ENCODE assay signal across 11 mouse cellular contexts in the genomic region with DNA sequence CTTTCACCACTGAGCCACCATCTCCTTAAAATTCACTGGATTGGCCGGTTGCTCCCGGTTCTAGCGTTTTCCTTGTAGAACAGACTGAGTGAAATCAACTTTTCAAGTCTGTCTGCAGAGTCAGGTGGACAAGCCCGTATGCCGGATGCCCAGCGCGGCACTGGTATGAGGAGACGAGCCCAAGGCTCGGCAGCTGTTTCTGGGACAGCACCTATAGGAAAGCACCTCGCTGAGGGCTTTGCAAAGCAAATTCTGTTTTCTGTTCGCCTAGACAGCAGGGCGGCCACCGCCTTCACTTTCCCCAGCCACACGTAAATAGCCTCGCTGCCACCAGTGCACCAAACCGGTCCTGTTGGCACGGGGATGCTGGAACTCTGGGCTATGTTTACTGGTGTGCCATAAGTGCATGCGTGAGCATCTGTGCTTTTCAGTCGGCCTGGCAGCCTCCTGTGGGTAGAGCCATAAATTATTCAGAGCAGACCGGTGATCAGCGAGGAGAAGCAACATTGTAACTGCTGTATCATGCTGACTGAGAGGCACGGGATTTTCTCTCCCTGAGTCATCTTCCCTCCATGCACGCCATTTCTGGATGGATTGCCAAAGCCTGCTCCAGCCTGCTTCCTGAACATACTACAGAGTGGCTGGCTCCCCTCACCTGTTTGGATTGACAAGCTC. TPM values are rescaled to one million over a fixed set of nuclear protein-coding genes. Genes with fewer than 3 reads are reported as not detected.
DNase-seq lines count a peak whose midpoint lies in the region; ATAC-seq lines count a peak whose summit lies in the region.
"Had no signal": no experiment of that assay in that cellular context is flagged by ENCODE, and none has a peak within 500 bp of the region (broad histone marks: within the 10 kb centered on the region; RNA-seq: fewer than 3 reads in every experiment).

No protein-coding gene starts in this region.

- no peaks in the 10 kb centered on the region for H3K27me3 ChIP-seq in forebrain, embryonic 13.5 days
- no peaks in the 10 kb centered on the region for H3K27me3 ChIP-seq in forebrain, embryonic 11.5 days (ENCODE audit: control insufficient read depth, insufficient read depth, low read length)
- H3K27me3 ChIP-seq in neural tube, embryonic 12.5 days (replicated peaks), result no peaks in the 10 kb centered on the region
- H3K27me3 ChIP-seq: heart, embryonic 15.5 days had no signal

- H3K9ac ChIP-seq in forebrain, embryonic 13.5 days, result no peak overlapping the region
- H3K9ac ChIP-seq in forebrain, embryonic 11.5 days (ENCODE audit: low read length), result no peak overlapping the region
- H3K9ac ChIP-seq in neural tube, embryonic 12.5 days, result no peak overlapping the region
- H3K9ac ChIP-seq: heart, embryonic 15.5 days had no signal

- no peak overlapping the region for H3K4me2 ChIP-seq in forebrain, embryonic 13.5 days
- no peak overlapping the region for H3K4me2 ChIP-seq in forebrain, embryonic 11.5 days (ENCODE audit: low read depth, low read length, severe bottlenecking)
- H3K4me2 ChIP-seq in neural tube, embryonic 12.5 days (replicated peaks), result 0 out of 2 replicates have a peak overlapping the region, but pooled peaks have one; percentile 5
- H3K4me2 ChIP-seq: heart, embryonic 15.5 days had no signal

- no peak for DNase-seq in forebrain, embryonic 11.5 days (ENCODE audit: low spot score)
- peak; percentile 43 for DNase-seq in adrenal gland, postnatal 10 days
- peak; percentile 70 to 87 for DNase-seq in frontal cortex, postnatal 36 days (ENCODE audit: low spot score in 2 of 2)
- no peak for DNase-seq in urinary bladder, adult 18-20 months (ENCODE audit: low spot score in 2 of 2)
- no peak for DNase-seq in natural killer cell, adult 2 months (ENCODE audit: low spot score in 2 of 2)
- DNase-seq in kidney, postnatal 36 days, result no peak

- peak; percentile 77; the same call in 1 of the 2 replicates for ATAC-seq in forebrain, embryonic 13.5 days
- ATAC-seq in forebrain, embryonic 11.5 days (replicated peaks; ENCODE audit: low FRiP score), result no peak
- ATAC-seq in neural tube, embryonic 12.5 days (ENCODE audit: low FRiP score, low read depth), result no peak

- WGBS in forebrain, embryonic 13.5 days, result 84% methylated on average over 23 of the region's 23 CpGs
- WGBS in forebrain, embryonic 11.5 days, result 91% methylated on average over 23 of the region's 23 CpGs
- WGBS in neural tube, embryonic 12.5 days, result 69% methylated on average over 23 of the region's 23 CpGs

- H3K9me3 ChIP-seq in forebrain, embryonic 13.5 days (replicated peaks), result no peaks in the 10 kb centered on the region
- no peaks in the 10 kb centered on the region for H3K9me3 ChIP-seq in forebrain, embryonic 11.5 days (ENCODE audit: control insufficient read depth, low read length)
- H3K9me3 ChIP-seq in neural tube, embryonic 12.5 days, result no peaks in the 10 kb centered on the region
- H3K9me3 ChIP-seq: heart, embryonic 15.5 days; limb, embryonic 10.5 days had no signal

- no peaks in the 10 kb centered on the region for H3K36me3 ChIP-seq in forebrain, embryonic 13.5 days (ENCODE audit: poor library complexity, severe bottlenecking)
- H3K36me3 ChIP-seq in forebrain, embryonic 11.5 days (ENCODE audit: control insufficient read depth, insufficient read depth, low read length), result no peaks in the 10 kb centered on the region
- H3K36me3 ChIP-seq in neural tube, embryonic 12.5 days, result peaks cover 4% of the 10 kb centered on the region; the same call in 1 of the 2 replicates
- H3K36me3 ChIP-seq: heart, embryonic 15.5 days; limb, embryonic 10.5 days had no signal

- no peak overlapping the region for H3K27ac ChIP-seq in forebrain, embryonic 13.5 days
- H3K27ac ChIP-seq in forebrain, embryonic 11.5 days (ENCODE audit: low read depth, low read length), result no peak overlapping the region
- H3K27ac ChIP-seq in neural tube, embryonic 12.5 days, result no peak overlapping the region
- H3K27ac ChIP-seq: heart, embryonic 15.5 days; limb, embryonic 10.5 days had no signal

- H3K4me3 ChIP-seq in forebrain, embryonic 13.5 days, result no peak overlapping the region
- no peak overlapping the region for H3K4me3 ChIP-seq in forebrain, embryonic 11.5 days (ENCODE audit: low read depth, low read length)
- no peak overlapping the region for H3K4me3 ChIP-seq in neural tube, embryonic 12.5 days
- H3K4me3 ChIP-seq: heart, embryonic 15.5 days; limb, embryonic 10.5 days; myocyte had no signal

- H3K4me1 ChIP-seq in forebrain, embryonic 13.5 days, result peaks cover 12% of the 10 kb centered on the region
- no peaks in the 10 kb centered on the region for H3K4me1 ChIP-seq in forebrain, embryonic 11.5 days (replicated peaks; ENCODE audit: control insufficient read depth, insufficient read depth, low read length)
- 0 out of 2 replicates have a peak, but pooled peaks cover 7% of the 10 kb centered on the region for H3K4me1 ChIP-seq in neural tube, embryonic 12.5 days
- H3K4me1 ChIP-seq: heart, embryonic 15.5 days; limb, embryonic 10.5 days had no signal

RNA-seq across cellular contexts. Expression of a gene that starts 53.1 kb away (rescaled TPM):
- polyA plus RNA-seq in forebrain, embryonic 13.5 days (2015; fragmentation: Nextera tagmentation; extraction: Ambion mirVana), result 5.9 and 6.3 TPM in 2 replicates
- polyA plus RNA-seq in forebrain, embryonic 11.5 days (2014; fragmentation: Nextera tagmentation; extraction: Ambion mirVana), result 4.8 and 5.3 TPM in 2 replicates
- 1 to 10 TPM; 4.4 to 6.8 TPM for total RNA-seq in adrenal gland, postnatal 10 days (2021)
- polyA plus RNA-seq in neural tube, embryonic 12.5 days (2016; fragmentation: Nextera tagmentation; extraction: Ambion mirVana), result 8.0 and 8.5 TPM in 2 replicates

Comparison
In these comparisons a context has a peak if more than half of its experiments do, and no peak if none do; other contexts are left out.
1. DNase-seq: peak in adrenal gland, postnatal 10 days (single experiment) and frontal cortex, postnatal 36 days (2 of 2); none in forebrain, embryonic 11.5 days (single experiment), urinary bladder, adult 18-20 months (0 of 2), natural killer cell, adult 2 months (0 of 2) and kidney, postnatal 36 days (0 of 2).